8 mouse cellular contexts compared by ENCODE assay signal in the genomic region with DNA sequence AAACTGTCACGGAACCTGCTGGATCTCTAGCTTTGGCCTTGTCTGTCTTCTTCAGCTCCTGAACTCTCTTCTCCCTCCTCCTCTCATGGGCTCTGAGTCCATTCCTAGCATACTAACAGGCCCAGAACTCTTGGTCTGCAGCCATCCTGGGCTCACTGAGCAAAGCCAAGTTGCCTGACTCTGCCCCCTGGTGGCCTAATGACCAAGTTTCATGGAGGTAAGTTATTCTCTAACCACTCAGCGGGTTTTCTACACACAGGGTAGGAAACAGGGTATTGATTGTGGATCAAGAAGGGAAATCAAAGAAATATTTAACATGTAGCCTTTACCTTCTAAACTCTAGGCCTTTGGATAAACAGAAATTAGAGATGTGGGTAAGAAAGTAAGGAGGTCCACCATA. TPM values are rescaled to one million over a fixed set of nuclear protein-coding genes. Genes with fewer than 3 reads are reported as not detected.
A peak's percentile ranks its signal among the peaks of the same experiment; 100 is the strongest.
DNase-seq lines count a peak whose midpoint lies in the region; ATAC-seq and TF ChIP-seq lines count a peak whose summit lies in the region.

A gene (plus strand): TSS at position 21 of the 400 bp plus-strand sequence.

- H3K27ac ChIP-seq in forebrain, embryonic 10.5 days: no peak within 1 kb of the TSS
- peak within 1 kb of the TSS; percentile 71 for H3K27ac ChIP-seq in heart, embryonic 13.5 days (replicated peaks)
- H3K27ac ChIP-seq in liver, embryonic 13.5 days: no peak within 1 kb of the TSS
- no peak within 1 kb of the TSS for H3K27ac ChIP-seq in neural tube, embryonic 11.5 days (ENCODE audit: low read depth, low read length)
- H3K27ac ChIP-seq in stomach, postnatal 0 days (replicated peaks): no peak within 1 kb of the TSS

- no peaks in the 10 kb centered on the region for H3K27me3 ChIP-seq in forebrain, embryonic 10.5 days (ENCODE audit: poor library complexity, severe bottlenecking)
- H3K27me3 ChIP-seq in heart, embryonic 13.5 days (replicated peaks): no peaks in the 10 kb centered on the region
- H3K27me3 ChIP-seq in liver, embryonic 13.5 days: no peaks in the 10 kb centered on the region
- H3K27me3 ChIP-seq in neural tube, embryonic 11.5 days (ENCODE audit: control insufficient read depth, insufficient read depth, low read length): no peaks in the 10 kb centered on the region
- no peaks in the 10 kb centered on the region for H3K27me3 ChIP-seq in stomach, postnatal 0 days (ENCODE audit: control insufficient read depth, insufficient read depth, low read length)

- ATAC-seq in heart, embryonic 13.5 days (ENCODE audit: extremely low read depth, insufficient number of reproducible peaks, low FRiP score, low TSS enrichment): no peak
- ATAC-seq in liver, embryonic 13.5 days (ENCODE audit: low read depth): peak; percentile 36; the same call in 1 of the 2 replicates
- peak; percentile 55; the same call in 1 of the 2 replicates for ATAC-seq in neural tube, embryonic 11.5 days (ENCODE audit: insufficient read depth, low FRiP score, low TSS enrichment)
- peak; percentile 65 for ATAC-seq in stomach, postnatal 0 days (ENCODE audit: low FRiP score, low TSS enrichment)

- WGBS in forebrain, embryonic 10.5 days: 41% methylated on average over 2 of the region's 2 CpGs
- WGBS in heart, embryonic 13.5 days: 33% methylated on average over 2 of the region's 2 CpGs
- 36% methylated on average over 2 of the region's 2 CpGs for WGBS in liver, embryonic 13.5 days (ENCODE audit: insufficient replicate concordance)
- 39% methylated on average over 2 of the region's 2 CpGs for WGBS in neural tube, embryonic 11.5 days
- WGBS in stomach, postnatal 0 days: 39% methylated on average over 2 of the region's 2 CpGs

- H3K36me3 ChIP-seq in forebrain, embryonic 10.5 days (replicated peaks): no peaks in the 10 kb centered on the region
- 0 out of 2 replicates have a peak, but pooled peaks cover 6% of the 10 kb centered on the region for H3K36me3 ChIP-seq in heart, embryonic 13.5 days
- no peaks in the 10 kb centered on the region for H3K36me3 ChIP-seq in liver, embryonic 13.5 days
- no peaks in the 10 kb centered on the region for H3K36me3 ChIP-seq in neural tube, embryonic 11.5 days (ENCODE audit: control insufficient read depth, insufficient read depth, low read length)
- no peaks in the 10 kb centered on the region for H3K36me3 ChIP-seq in stomach, postnatal 0 days (ENCODE audit: control insufficient read depth, insufficient read depth, low read length)

- H3K9me3 ChIP-seq in forebrain, embryonic 10.5 days: no peaks in the 10 kb centered on the region
- no peaks in the 10 kb centered on the region for H3K9me3 ChIP-seq in heart, embryonic 13.5 days
- no peaks in the 10 kb centered on the region for H3K9me3 ChIP-seq in liver, embryonic 13.5 days (replicated peaks)
- no peaks in the 10 kb centered on the region for H3K9me3 ChIP-seq in neural tube, embryonic 11.5 days (ENCODE audit: control insufficient read depth, low read length)
- H3K9me3 ChIP-seq in stomach, postnatal 0 days (ENCODE audit: control insufficient read depth, low read length): no peaks in the 10 kb centered on the region

- no peak for TF ChIP-seq POLR2A in brain, embryonic 14.5 days (IDR thresholded peaks at IDR 0.05; ENCODE audit: borderline replicate concordance, extremely low read depth, insufficient read depth, insufficient read length, poor library complexity, severe bottlenecking)

- H3K4me1 ChIP-seq in forebrain, embryonic 10.5 days: peaks cover 4% of the 10 kb centered on the region; the same call in 1 of the 2 replicates
- peaks cover 34% of the 10 kb centered on the region for H3K4me1 ChIP-seq in heart, embryonic 13.5 days
- peaks cover 21% of the 10 kb centered on the region for H3K4me1 ChIP-seq in liver, embryonic 13.5 days (replicated peaks)
- H3K4me1 ChIP-seq in neural tube, embryonic 11.5 days (ENCODE audit: control insufficient read depth, insufficient read depth, low read length): no peaks in the 10 kb centered on the region
- H3K4me1 ChIP-seq in stomach, postnatal 0 days (replicated peaks; ENCODE audit: control insufficient read depth, insufficient read depth): no peaks in the 10 kb centered on the region

- TF ChIP-seq CTCF in brain, embryonic 14.5 days (IDR thresholded peaks at IDR 0.05; ENCODE audit: borderline replicate concordance, extremely low read depth, insufficient read depth, insufficient read length): peak; percentile 82
- TF ChIP-seq CTCF in stomach, postnatal 0 days (IDR thresholded peaks at IDR 0.05; ENCODE audit: low read depth): peak; percentile 95

- DNase-seq in CD8-positive naive resting alpha-beta T cell, adult 2 months (ENCODE audit: low read depth in 2 of 2, low spot score in 2 of 2): peak; percentile 79 to 83
- DNase-seq in brain, embryonic 14.5 days (ENCODE audit: low read depth): peak; percentile 82
- DNase-seq in forebrain, embryonic 10.5 days (ENCODE audit: extremely low spot score, low spot score): peak; percentile 75
- DNase-seq in kidney, postnatal 14 days: peak; percentile 87
- DNase-seq in liver, embryonic 13.5 days: peak; percentile 63
- DNase-seq in neural tube, embryonic 11.5 days (ENCODE audit: low spot score): peak; percentile 76
- DNase-seq in stomach, postnatal 0 days (ENCODE audit: low spot score): peak; percentile 83

- H3K4me3 ChIP-seq in forebrain, embryonic 10.5 days: no peak within 1 kb of the TSS
- no peak within 1 kb of the TSS for H3K4me3 ChIP-seq in heart, embryonic 13.5 days
- no peak within 1 kb of the TSS for H3K4me3 ChIP-seq in liver, embryonic 13.5 days (replicated peaks)
- H3K4me3 ChIP-seq in neural tube, embryonic 11.5 days (ENCODE audit: low read depth, low read length): no peak within 1 kb of the TSS
- H3K4me3 ChIP-seq in stomach, postnatal 0 days (ENCODE audit: low read depth, low read length): no peak within 1 kb of the TSS

- peak within 1 kb of the TSS; percentile 46 for H3K4me2 ChIP-seq in heart, embryonic 13.5 days
- no peak within 1 kb of the TSS for H3K4me2 ChIP-seq in liver, embryonic 13.5 days
- no peak within 1 kb of the TSS for H3K4me2 ChIP-seq in neural tube, embryonic 11.5 days (ENCODE audit: low read depth)
- no peak within 1 kb of the TSS for H3K4me2 ChIP-seq in stomach, postnatal 0 days (replicated peaks; ENCODE audit: low read depth)

- H3K9ac ChIP-seq in heart, embryonic 13.5 days: peak within 1 kb of the TSS; percentile 47; the same call in 1 of the 2 replicates
- no peak within 1 kb of the TSS for H3K9ac ChIP-seq in liver, embryonic 13.5 days
- no peak within 1 kb of the TSS for H3K9ac ChIP-seq in neural tube, embryonic 11.5 days (ENCODE audit: low read length)
- no peak within 1 kb of the TSS for H3K9ac ChIP-seq in stomach, postnatal 0 days (ENCODE audit: low read length)

- no peak for TF ChIP-seq EP300 in stomach, postnatal 0 days (optimal IDR thresholded peaks at IDR 0.05)

RNA-seq across cellular contexts. Expression of the gene that starts here (rescaled TPM):
- polyA plus RNA-seq in brain, embryonic 14.5 days (2012; rRNA removed): not detected in 2 replicates
- polyA plus RNA-seq in forebrain, embryonic 10.5 days (2016; fragmentation: Nextera tagmentation; extraction: Ambion mirVana): 0.09 TPM in 1 of 2 replicates, not detected in the other
- 0.14 TPM in 1 of 2 replicates, not detected in the other for polyA plus RNA-seq in heart, embryonic 13.5 days (2015; fragmentation: Nextera tagmentation; extraction: Ambion mirVana)
- polyA plus RNA-seq in liver, embryonic 13.5 days (2015; fragmentation: Nextera tagmentation; extraction: Ambion mirVana): not detected in 2 replicates
- polyA plus RNA-seq in neural tube, embryonic 11.5 days (2014; fragmentation: Nextera tagmentation; extraction: Ambion mirVana): 0.18 TPM in 1 of 2 replicates, not detected in the other
- polyA plus RNA-seq in stomach, postnatal 0 days (2015; fragmentation: Nextera tagmentation; extraction: Ambion mirVana): 0.05 TPM in 1 of 2 replicates, not detected in the other

Comparison
In these comparisons a context has a peak if more than half of its experiments do, and no peak if none do; other contexts are left out.
1. Peak in DNase-seq in brain, embryonic 14.5 days; RNA of the gene not detected or under 1 TPM.
2. Peak in DNase-seq in forebrain, embryonic 10.5 days; RNA of the gene not detected or under 1 TPM.
3. Peak in DNase-seq and ATAC-seq in liver, embryonic 13.5 days; RNA of the gene not detected or under 1 TPM.
4. Peak in DNase-seq and ATAC-seq in neural tube, embryonic 11.5 days; RNA of the gene not detected or under 1 TPM.
5. Peak in DNase-seq and ATAC-seq in stomach, postnatal 0 days; RNA of the gene not detected or under 1 TPM.